Mouse (Mus musculus): ENCODE measurements around the gene P2ry2.

GRCm38 (mm10) chr7:100995951-100996350 is 16.7 kb downstream of the P2ry2 start:
- no peak for TF ChIP-seq CTCF (IDR thresholded peaks at IDR 0.05; ENCODE audit: low read depth, low read length)
- no peak for TF ChIP-seq POLR2A (IDR thresholded peaks at IDR 0.05; ENCODE audit: extremely low read depth, insufficient read depth, low read length)

Measured in liver, adult 2 months (tissue).